Mouse (Mus musculus): ENCODE data around the gene Vtcn1.

Vtcn1 gene

DNA sequence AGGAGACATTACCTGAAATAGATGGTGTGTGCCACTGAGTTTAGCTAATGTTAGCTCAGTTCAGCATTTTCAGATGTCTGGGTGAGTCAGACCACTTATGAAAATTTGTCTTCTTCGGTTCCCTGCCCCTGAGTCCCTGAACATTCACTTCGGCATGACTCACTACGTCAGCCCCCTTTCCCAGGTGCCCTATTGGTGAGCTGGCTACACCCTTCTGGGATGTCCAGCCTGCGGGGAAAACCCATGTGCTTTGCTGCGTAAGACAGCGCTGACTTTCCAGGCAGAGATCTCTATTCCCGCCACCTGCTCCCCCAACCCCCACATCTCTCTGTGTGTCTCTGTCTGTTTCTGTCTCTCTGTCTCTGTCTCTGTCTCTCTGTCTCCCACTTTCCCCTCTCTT is 23.1 kb downstream of the Vtcn1 start:
- in situ Hi-C loops (cut with MboI; ENCODE audit: unreplicated experiment in 2 of 2), result no loop called here

DNA sequence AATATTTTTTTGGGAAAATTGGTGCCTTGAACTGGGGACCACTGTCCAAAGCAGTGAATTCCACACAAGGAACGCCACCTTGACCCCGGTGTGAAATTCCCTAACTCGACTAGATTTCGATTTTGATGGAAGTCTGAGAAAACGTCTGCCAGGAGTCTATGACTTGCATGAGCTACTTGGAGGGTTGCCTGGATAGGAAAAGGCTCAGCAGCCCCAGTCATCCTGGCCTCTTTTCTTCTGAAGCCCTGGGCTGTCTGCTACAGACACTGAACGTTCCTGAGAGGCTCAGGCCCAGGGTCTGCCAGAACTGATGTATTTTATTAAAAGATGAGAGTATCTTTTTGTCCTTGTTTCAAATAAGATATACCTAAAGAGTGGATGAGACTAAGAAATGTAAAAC is 25.2 kb downstream of the Vtcn1 start:
- in situ Hi-C loops (cut with MboI; ENCODE audit: unreplicated experiment in 2 of 2), result no loop called here

DNA sequence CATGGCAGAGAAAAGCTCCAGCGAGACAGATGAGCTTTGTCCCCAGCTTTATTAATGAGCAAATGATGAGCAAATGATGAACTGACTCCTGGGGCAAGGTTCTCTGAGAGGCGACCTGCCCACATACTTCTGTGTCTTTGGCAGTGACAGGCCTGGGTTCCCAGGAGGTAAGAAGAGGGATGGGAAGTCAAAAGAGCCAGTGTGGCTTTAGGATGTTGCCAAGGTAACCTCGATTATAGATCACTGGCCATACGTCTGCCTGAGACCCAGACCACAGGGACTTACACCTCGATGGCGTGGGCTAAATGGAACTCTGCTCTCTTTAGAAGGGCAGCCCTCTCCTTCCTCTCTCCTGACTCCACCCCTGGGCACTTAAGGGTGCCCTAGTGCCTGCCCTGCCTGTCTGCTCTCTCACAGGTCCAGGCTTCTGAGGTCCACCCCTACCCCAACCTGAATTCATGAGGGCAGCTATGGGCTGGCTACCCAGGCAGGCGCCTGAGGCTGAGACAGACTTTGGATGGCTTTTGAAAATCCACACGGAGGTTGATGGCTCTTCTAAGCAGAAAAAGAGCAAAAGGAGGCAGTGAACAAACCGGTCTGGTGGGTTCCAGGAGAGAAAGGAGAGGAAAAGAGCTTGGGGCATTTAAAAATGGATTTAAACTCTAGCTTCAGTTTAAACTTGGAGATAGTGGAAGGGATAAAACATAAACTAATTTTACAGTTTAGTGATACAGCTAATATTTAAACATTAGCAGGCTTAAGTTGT is 31.0 kb downstream of the Vtcn1 start:
- in situ Hi-C loops (cut with MboI; ENCODE audit: unreplicated experiment in 2 of 2), result no loop called here

DNA sequence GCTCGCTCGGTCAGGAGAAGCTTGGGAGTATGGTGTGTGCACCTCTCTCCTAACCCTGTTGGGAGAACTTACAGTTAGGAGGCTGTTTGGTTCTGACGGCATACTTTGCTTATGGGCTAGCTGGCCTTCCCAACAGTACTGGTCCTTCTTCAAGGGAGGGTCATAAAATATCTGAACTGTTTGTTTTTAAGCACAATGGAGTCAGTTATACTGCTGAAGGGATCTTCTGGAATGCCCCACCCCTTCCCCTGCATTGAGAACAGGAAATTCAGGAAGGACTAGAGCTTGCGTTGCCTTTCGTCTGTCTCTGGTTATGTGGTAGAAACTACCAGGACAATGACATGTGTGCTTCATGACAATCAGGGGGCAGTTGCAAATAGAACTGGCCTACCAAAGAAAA is 31.9 kb downstream of the Vtcn1 start:
- in situ Hi-C loops (cut with MboI; ENCODE audit: unreplicated experiment in 2 of 2), result no loop called here

DNA sequence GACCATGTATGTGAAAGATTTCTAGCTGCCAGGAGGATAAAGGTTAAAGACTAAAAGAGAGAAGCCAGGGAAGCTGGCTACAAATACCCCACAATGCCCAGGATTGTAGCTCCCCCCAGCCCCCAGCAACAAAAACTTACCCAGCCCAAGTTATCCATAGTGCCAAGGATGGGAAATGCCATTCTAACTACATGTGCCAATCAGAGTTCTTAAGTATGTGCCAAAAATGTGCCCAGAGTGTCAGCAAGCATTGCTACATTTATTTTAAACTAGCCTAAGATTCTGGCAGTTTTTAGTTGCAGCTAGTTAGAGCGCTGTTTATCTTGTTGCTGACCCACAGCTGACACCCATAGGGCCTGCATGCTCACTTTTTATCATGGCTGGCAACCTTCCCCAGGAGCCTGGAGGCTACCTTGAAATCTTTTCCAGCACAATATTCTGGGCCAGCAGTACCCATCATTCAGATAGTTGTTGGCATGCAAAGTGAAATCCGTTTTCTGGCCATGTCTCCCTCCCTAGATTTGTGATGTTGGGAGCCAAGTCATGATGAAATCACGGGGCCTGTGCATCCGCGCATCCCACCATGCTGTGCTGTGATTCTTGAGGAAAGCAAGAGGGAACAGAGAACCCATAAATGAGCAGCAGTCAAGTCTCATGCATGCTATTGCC is 33.2 kb downstream of the Vtcn1 start:
- in situ Hi-C loops (cut with MboI; ENCODE audit: unreplicated experiment in 2 of 2), result no loop called here

DNA sequence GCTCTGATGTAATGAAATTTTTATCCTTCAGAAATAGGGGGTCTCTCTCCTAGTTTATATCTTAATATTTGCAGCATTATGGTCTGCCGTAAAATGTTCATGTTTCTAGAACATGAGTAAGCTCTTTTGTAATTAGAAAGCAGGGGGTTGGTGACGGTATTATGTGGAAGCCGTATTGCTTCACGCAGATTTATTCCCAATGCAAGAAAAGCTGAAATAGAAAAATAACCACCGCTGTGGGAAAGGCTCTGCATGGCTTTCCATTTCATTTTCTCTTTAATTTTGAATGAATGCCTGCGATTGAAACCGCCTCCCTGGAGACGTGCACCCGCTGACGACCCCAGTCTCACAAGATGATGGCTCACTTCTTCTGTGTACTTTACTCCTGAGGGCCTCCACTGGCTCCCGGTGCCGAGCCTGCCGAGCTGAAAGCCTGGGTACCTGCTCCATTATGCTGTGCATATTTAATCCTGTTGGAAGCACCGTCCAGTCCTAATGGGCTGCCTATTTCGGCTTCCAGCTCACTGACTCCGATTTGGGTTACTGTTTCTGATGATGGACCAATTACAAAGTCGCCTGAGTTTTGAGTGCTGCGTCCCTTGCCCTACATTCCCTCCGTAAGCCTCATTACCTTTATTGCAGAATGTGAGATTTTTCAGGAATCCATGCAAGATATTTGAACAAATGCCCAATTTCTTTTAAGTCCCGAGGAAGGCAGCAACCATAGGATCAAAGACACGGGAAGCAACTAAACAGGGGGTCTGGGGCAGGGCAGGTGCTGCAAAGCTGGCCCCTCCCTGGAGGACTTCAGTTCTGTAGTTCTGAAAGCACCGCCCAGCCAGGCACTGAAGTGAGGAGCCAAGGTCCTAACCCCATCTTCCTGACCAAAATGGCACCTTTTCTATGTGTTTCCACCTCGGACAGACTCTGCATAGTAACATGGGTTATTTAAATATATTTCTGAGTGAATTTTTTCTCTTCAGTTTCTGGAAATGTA is 36.3 kb downstream of the Vtcn1 start:
- in situ Hi-C loops (cut with MboI; ENCODE audit: unreplicated experiment in 2 of 2), result no loop called here

DNA sequence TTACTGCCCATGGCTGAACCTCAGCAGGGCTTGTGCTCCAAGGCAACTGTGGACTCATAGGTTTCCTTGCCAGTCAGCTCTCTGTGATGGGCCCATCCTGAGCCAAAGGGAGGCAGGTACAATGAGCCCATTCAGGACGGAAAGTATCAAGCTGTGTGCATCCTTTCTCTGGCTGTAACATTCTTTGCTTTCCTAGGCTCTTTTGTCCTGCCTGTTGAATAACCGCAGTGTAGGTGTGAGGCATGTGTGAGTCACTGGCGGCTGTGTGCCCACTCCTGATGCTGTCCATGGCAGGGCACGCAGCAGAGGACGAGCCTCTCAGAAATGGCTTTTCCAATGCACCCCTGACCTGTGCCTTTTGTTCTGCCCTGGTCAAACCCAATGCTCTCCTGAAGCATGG is 41.7 kb downstream of the Vtcn1 start:
- in situ Hi-C loops (cut with MboI; ENCODE audit: unreplicated experiment in 2 of 2), result no loop called here

DNA sequence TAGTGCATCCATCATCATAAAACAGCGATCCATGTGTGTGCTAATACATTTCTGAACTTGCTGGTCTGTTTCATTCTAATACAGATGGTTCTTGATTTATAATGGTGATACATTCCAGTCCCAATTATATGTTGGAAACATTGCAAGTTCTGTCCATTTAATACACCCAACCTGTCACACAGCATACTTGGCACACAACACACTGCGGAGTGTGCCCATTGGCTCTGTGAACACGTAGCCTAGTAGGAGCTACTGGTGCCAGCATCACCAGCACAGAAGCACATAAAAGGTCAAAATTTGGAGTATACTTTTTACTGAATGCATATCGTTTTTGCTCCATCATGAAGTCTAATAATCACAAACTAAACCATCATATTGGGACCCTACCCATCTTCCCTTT is 51.8 kb downstream of the Vtcn1 start:
- in situ Hi-C loops (cut with MboI; ENCODE audit: unreplicated experiment in 2 of 2), result no loop called here

DNA sequence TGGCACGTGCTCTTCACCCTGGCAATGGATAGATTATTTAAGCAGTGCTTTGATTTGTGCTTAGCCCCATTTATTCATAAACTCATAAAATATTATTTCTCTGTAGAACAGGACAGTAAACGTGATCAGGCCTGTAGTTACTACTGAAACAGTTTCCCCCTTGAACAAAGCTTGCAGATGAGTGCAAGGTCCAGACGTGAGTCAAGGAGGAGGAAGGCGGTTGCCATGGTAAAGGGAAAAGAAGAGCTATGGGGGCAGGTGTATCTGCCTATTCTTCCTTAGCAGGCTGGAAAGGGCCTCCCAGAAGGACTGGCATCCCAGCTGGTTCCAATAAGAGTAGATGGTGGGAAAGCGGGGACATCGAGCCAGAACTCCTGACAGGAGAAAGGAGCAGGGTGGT is 56.1 kb downstream of the Vtcn1 start:
- in situ Hi-C loops (cut with MboI; ENCODE audit: unreplicated experiment in 2 of 2), result no loop called here

DNA sequence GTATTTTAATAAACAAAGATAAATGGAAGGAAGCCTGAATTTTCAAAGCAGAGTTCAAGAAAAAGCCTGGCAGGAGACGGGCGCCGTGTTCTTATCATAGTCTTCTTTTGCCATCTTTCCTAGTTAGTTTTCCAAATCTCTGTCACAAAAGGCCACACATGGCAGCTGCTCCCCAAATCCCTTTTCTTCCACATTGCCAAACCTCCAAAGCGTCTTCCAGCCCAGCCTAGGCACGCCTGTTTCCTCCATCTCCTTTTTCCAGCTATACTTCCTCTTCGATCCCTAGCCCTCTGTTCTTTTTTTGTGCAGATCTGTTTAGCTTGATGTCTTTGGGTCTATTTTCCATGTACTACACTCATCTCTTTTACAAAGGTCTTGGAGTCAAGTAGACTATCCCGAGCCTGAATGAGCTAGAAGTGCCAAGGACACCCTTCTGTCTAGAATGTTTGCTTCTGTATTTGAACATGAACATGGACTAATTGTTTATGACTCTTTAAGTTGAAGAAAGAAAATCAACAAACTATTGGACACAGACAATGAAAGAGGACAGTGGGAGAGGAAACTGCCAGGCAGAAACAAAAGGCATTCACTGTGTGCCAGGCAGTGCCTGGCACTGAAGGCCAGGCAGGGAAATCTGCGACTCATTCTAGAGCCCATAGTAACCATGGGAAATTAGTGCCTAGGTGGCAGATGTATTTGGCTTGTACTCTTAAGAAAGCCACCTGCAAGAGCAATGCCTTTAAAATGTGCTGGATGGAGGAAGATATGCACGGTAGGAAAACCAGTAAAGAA is 56.8 kb downstream of the Vtcn1 start:
- in situ Hi-C loops (cut with MboI; ENCODE audit: unreplicated experiment in 2 of 2), result no loop called here

DNA sequence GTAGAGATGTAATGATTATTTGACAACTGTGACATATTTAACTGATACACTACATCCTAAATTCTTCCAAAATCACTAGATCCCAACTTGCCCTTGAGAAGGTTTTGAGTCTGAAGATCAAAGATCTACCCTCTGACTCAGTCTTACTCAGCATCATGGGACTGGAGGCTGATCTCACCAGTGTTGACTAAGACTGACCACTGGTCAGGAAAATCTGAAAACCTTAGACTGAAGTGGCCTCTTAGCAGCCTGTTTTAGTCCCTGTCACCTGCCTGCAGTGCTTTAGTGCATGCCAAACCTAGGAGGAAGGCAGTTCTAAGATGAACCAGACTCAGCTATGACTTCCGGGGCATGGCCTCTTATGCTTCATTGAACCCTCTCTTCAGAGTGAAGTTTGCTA is 64.0 kb downstream of the Vtcn1 start:
- in situ Hi-C loops (cut with MboI; ENCODE audit: unreplicated experiment in 2 of 2), result no loop called here

DNA sequence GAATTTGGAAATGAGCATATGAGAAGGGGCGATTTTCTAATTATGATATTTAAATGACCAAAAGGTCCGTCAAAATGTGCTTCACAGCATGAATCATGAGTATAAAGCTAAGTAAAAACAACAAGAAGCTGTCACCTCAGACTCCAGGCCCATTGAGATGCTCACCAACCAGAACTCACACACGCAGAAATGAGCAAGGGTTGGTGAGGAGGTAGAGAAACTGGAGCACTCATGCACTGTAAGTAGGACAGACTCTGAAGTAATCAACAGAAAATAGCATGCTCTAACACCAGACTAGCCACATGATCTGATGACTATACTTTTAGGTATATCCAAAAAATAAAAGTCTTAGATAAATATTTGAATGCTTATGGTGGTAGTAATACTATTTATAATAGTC is 65.1 kb downstream of the Vtcn1 start:
- in situ Hi-C loops (cut with MboI; ENCODE audit: unreplicated experiment in 2 of 2), result no loop called here

DNA sequence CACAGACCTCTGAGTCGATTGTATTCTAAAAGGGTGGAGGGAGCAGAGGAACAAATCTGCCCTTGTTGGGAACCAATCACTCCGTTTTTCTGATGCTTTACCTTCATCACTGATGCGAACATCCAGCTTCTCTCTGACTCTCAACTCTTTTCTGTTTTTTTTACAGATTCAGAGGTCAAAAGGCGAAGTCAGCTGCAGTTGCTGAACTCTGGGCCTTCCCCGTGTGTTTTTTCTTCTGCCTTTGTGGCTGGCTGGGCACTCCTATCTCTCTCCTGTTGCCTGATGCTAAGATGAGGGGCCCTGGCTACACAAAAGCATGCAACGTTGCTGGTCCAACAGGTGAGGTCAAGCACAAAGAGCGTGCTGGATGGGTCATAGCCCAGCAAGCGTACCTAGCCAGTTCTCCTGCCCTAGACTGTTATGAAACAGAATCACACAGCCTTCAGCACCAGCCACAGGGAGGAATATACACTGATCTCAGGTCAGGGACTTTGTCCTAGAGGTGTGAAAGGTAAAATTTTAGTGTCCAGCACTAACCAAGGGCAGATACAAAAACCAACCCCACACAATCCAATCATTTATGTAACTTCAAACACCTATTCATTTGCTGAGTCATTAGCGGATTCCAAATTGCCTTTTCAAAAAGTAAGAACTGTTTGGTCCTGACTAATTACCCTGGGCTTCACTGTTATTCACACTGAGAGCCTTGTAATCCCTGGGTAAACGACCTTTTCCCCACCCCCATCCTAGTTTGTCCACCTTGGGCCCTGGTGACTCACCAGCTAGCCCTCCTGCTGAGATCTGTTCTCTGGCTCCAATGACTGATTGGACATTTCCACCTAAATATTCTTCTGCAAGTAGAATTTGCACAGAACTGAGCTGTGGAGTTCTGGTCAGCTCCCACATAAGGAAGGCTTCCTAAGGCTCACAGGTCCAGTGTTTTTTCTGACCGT is 67.4 kb downstream of the Vtcn1 start:
- in situ Hi-C loops (cut with MboI; ENCODE audit: unreplicated experiment in 2 of 2), result no loop called here

DNA sequence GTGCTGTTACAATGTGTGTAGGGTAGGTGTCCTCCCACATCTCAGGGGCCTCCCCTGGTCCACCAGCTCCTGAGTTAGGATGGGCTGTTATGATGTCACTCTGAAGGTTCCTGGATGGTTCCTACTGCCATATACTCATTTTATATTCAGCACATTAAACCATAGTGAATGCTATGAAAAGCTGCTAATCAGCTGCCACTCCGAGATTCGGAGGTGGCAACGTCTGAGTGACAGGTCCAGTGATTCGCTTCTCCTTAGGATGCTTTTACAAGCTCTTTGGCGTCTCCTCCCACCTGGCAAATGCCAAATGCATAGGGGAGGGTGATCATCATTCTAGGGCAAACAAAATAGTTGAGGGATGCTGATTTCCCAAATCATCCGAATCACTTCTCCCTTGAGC is 70.2 kb downstream of the Vtcn1 start:
- in situ Hi-C loops (cut with MboI; ENCODE audit: unreplicated experiment in 2 of 2), result no loop called here

DNA sequence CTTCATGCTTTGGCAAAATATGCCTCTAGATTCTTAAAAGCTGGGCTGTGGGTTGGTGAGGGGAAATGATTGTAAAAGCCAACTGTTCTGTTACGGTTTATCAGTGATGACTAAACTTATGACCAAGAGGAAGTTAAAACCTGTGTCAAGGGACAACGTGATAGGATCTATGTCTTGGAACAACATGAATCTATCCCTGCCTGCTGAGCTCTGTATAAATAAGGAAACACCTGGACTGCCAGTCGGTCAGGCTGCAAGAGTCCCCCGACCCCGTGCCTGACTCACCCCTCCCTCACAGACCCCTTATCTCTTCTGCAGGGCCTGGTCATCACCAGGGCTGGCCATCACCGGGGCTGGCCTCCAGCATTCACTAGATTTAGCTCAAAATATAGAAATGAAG is 80.9 kb downstream of the Vtcn1 start:
- in situ Hi-C loops (cut with MboI; ENCODE audit: unreplicated experiment in 2 of 2), result loop anchor here (5.0 to 25.0 kb wide), 7 partner anchors 324 to 1769 kb away; partner anchors contain the start of gene Wars2 (in 1 of the 2)

DNA sequence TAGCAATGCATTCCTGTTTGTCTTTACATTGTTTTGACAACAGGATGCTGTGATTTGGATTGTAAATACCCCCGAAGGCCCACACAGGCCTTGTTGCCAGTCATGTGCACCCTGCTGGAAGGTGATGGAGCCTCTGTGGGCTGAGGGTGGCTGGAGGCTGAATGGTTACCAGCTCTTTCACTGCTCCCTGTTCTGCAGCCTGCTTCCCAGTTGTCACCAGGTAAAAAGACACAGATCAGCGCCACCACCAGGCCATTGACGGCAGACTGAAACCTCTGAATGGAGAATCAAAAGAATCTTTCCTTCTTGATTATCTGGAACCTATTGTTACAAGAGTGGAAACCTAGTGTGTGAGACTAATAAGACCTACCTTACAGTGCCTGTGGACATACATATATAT is 81.7 kb downstream of the Vtcn1 start:
- in situ Hi-C loops (cut with MboI; ENCODE audit: unreplicated experiment in 2 of 2), result loop anchor here (5.0 to 25.0 kb wide), 7 partner anchors 325 to 1770 kb away; partner anchors contain the start of gene Wars2 (in 1 of the 2)

DNA sequence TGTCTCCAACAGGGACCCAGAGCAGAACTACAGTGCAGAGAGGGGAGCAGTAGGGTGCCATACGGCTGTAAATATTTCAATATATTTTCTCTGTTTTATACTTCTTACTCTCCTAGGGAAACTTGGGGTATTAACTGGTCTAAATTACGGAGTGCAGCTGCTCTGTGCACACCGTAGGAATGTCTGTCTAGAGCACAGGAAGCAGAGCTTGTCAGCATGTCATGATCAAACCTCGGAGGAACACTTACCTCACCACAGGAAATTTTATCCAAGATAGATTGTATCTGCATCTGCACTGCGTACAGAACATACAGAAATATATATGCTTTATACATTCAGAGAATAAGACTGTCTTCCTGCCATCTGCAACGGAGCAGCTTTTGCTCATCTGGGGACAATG is 83.3 kb downstream of the Vtcn1 start:
- in situ Hi-C loops (cut with MboI; ENCODE audit: unreplicated experiment in 2 of 2), result loop anchor here (5.0 to 25.0 kb wide), 7 partner anchors 326 to 1771 kb away; partner anchors contain the start of gene Wars2 (in 1 of the 2)

DNA sequence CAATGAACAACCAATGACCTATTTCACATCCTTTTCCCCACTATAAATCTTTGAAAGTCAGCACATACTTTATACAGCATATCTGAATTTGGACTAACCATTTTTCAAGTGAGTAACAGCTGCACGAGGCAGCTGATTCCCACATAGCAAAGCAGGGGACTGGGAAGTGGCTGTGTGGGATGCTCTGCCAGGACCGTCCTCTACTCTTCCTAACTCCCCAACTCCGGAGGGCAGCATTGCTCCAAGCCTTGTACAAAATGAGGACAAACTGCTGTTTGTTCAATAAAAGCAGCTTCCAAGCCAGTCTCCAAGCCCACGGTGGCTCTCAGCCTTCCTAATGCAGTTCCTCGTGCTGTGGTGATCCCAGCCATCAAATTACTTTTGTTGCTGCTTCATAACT is 85.4 kb downstream of the Vtcn1 start:
- in situ Hi-C loops (cut with MboI; ENCODE audit: unreplicated experiment in 2 of 2), result loop anchor here in 1 of 2 experiments (25.0 kb wide), 2 partner anchors 723 to 1773 kb away; partner anchors contain the start of gene Wars2

DNA sequence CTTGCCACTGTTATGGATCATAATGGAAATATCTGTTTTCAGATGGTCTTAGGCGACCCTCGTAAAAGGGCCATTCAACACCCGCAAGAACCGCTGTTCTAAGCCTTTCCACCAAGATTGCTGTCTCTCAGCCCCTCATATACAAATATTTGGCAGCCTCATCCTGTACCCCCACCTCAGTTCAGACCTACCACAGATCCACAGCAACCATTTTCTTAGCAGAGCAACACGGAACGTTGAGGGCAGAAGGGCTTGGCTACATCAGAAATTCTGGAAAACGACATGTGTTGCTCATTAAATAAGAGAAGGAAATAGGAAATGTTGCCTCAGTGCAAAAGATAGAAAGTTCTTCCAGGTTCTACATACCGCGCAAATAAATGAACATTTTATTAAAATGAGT is 85.8 kb downstream of the Vtcn1 start:
- in situ Hi-C loops (cut with MboI; ENCODE audit: unreplicated experiment in 2 of 2), result loop anchor here in 1 of 2 experiments (25.0 kb wide), 2 partner anchors 724 to 1774 kb away; partner anchors contain the start of gene Wars2

All from v-Abl transformed pro-B cells (cell line).